Mouse (Mus musculus) liver, postnatal 0 days (tissue): ENCODE results near the gene Anxa4. TPM values are rescaled to one million over a fixed set of nuclear protein-coding genes. Genes with fewer than 3 reads are reported as not detected.
A peak's percentile ranks its signal among the peaks of the same experiment; 100 is the strongest.

Experiments
- ATAC-seq: fragments of 200-750 bp; cut with Nextera tagmentation; 2 replicates; pipeline ENCODE4 v1.8.0; 2017; ENCODE audit warnings: mild to moderate bottlenecking, moderate library complexity
- DNase-seq: peaks from one replicate; pipeline ENCODE4 v3.0.0-alpha.2; 2016
- H3K27ac ChIP-seq: fragments of 300-500 bp; sonication (generic); 2 replicates; pipeline ENCODE4 v1.5.1; 2014; ENCODE audit warnings: antibody characterized with exemption, moderate library complexity, mild to moderate bottlenecking, low read depth
- H3K27me3 ChIP-seq: fragments of 300-500 bp; sonication (generic); 2 replicates; pipeline ENCODE4 v1.6.1; 2014; ENCODE audit warnings: low read length, control low read depth, mixed read lengths; ENCODE audit not compliant: insufficient read depth
- H3K36me3 ChIP-seq: fragments of 300-500 bp; sonication (generic); replicated peaks from 2 replicates; pipeline ENCODE4 v1.6.1; 2014; ENCODE audit warnings: mild to moderate bottlenecking, control low read depth, low read length, moderate library complexity, mixed read lengths; ENCODE audit not compliant: insufficient read depth
- H3K4me1 ChIP-seq: fragments of 300-500 bp; sonication (generic); 2 replicates; pipeline ENCODE4 v1.6.1; 2014; ENCODE audit warnings: antibody characterized with exemption, mild to moderate bottlenecking, control low read depth; ENCODE audit not compliant: insufficient read depth
- H3K4me2 ChIP-seq: fragments of 300-500 bp; sonication (generic); 2 replicates; pipeline ENCODE4 v1.6.1; 2014; ENCODE audit warnings: low read depth, mild to moderate bottlenecking, low read length, moderate library complexity, mixed read lengths
- H3K4me3 ChIP-seq: fragments of 300-500 bp; sonication (generic); 2 replicates; pipeline ENCODE4 v1.5.1; 2014; ENCODE audit warnings: low read depth, low read length
- H3K9ac ChIP-seq: fragments of 300-500 bp; sonication (generic); replicated peaks from 2 replicates; pipeline ENCODE4 v1.6.1; 2014; ENCODE audit warnings: mild to moderate bottlenecking, moderate library complexity
- H3K9me3 ChIP-seq: fragments of 300-500 bp; sonication (generic); 2 replicates; pipeline ENCODE4 v1.6.1; 2016; ENCODE audit warnings: mild to moderate bottlenecking, control low read depth, low read length, mixed read lengths
- CTCF ChIP-seq: sonication (generic); IDR thresholded peaks from 2 replicates; pipeline ENCODE4 v1.5.1; 2016; ENCODE audit warnings: antibody characterized with exemption, low read depth
- EP300 ChIP-seq: IDR thresholded peaks from 2 replicates; pipeline ENCODE4 v1.6.1; 2016; ENCODE audit warnings: antibody characterized with exemption, low read depth, mild to moderate bottlenecking
- WGBS: fragments of 180-500 bp; shearing (Covaris S2); extraction: QIAGEN DNeasy Blood & Tissue Kit; methylation state at CpG from one replicate; pipeline ENCODE4 v1.1.7; 2014; ENCODE audit not compliant: insufficient replicate concordance; 5-methylcytosine and 5-hydroxymethylcytosine counted together
- polyA plus RNA-seq: library from polyadenylated mRNA; unstranded; fragments of >200 nt; fragmentation: Nextera tagmentation; extraction: Ambion mirVana; gene quantifications from 2 replicates; pipeline ENCODE4 v1.2.1, GENCODE M21; 2015

The Anxa4 gene
- polyA plus RNA-seq, 1 experiment from 2014 or later = 32.7 TPM

DNA sequence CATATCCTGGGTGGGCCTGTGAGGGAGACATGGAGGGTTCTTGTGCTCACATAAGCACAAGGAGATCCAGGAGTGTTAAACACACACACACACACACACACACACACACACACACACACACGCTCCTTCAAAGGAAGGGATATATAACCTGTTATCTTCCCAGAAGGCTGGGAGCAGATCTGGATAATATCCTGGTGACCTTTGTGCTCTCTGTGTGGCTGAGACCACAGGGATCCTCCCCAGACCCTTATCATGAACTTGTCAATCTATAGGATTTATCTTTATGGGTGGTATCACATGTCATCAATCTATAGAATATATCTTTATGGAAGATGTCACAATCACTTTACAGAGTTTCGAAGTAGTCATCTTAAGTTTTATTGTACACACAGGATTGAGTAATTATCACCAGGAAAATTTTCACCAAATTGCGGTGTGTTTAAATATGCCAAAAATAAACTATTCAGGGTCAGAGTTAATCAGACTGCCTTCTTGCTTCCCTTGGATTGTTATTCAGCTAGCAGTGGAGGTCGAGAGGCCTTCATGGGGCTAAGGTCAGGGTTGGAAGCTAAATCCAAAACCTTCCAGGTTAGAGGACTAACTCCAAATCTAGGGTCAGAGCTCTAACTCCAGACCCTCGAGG, 40.4 kb downstream of the Anxa4 start:
- H3K4me1 ChIP-seq = no peaks in the 10 kb centered on the region
- TF ChIP-seq CTCF (no peak), EP300 (no peak)
- ATAC-seq (no peak), DNase-seq (no peak)
- no peaks in the 10 kb centered on the region for H3K27me3 ChIP-seq
- H3K27ac ChIP-seq = no peak overlapping the region
- no peaks in the 10 kb centered on the region for H3K9me3 ChIP-seq
- 69% methylated on average over 5 of the region's 5 CpGs for WGBS
- H3K9ac ChIP-seq = no peak overlapping the region
- no peak overlapping the region for H3K4me2 ChIP-seq
- peaks cover 29% of the 10 kb centered on the region for H3K36me3 ChIP-seq
- no peak overlapping the region for H3K4me3 ChIP-seq

DNA sequence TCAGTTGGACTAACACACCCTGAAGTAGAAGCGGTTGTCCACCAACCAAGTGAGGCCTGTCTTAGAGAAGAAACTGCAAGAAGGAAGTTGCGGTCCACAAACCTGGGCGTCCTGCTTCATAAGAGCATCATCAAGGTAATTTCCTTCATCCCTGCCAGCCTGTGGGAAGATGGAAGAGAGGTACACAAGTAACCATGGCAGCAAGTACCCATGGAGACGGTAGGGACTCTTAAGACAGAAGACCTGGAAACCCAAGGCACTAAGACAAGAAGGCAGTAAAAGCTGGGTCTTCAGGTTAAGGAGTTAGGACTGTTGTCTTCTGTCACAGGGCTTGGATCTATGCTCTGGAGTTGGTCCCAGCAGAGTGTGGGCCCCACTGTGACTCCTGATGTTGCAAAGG, 42.4 kb downstream of the Anxa4 start:
- Histone ChIP-seq H3K4me3 (no peak overlapping the region), H3K27me3 (no peaks in the 10 kb centered on the region), H3K4me2 (no peak overlapping the region), H3K27ac (no peak overlapping the region), H3K4me1 (no peaks in the 10 kb centered on the region), H3K9ac (no peak overlapping the region), H3K36me3 (peaks cover 23% of the 10 kb centered on the region), H3K9me3 (no peaks in the 10 kb centered on the region)
- ATAC-seq = no peak
- no peak for DNase-seq
- 89% methylated on average over 4 of the region's 4 CpGs for WGBS
- TF ChIP-seq EP300 (no peak), CTCF (no peak)

DNA sequence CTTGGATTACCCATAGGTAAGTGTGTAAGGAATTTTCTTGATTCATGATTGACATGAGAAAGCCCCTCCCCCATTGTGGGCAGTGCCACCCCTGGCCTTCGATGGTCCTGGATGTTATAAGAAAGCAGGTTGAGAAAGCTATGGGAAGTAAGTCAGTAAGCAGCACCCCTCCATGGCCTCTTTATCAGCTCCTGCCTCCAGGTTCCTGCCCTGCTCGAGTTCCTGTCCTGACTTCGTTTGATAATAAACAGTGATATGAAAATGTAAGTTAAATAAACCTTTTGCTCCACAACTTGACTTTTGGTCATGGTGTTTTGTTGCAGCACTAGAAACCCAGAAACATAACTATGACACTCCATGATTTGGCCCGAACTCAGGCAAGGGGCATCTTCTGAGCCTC, 43.6 kb downstream of the Anxa4 start:
- no peak overlapping the region for H3K9ac ChIP-seq
- no peak overlapping the region for H3K27ac ChIP-seq
- DNase-seq = no peak
- ATAC-seq = no peak
- no peak overlapping the region for H3K4me2 ChIP-seq
- no peaks in the 10 kb centered on the region for H3K9me3 ChIP-seq
- 43% methylated on average over 4 of the region's 4 CpGs for WGBS
- peaks cover 21% of the 10 kb centered on the region for H3K36me3 ChIP-seq
- H3K27me3 ChIP-seq = no peaks in the 10 kb centered on the region
- H3K4me1 ChIP-seq = no peaks in the 10 kb centered on the region
- H3K4me3 ChIP-seq = no peak overlapping the region
- TF ChIP-seq EP300 (no peak), CTCF (no peak)

DNA sequence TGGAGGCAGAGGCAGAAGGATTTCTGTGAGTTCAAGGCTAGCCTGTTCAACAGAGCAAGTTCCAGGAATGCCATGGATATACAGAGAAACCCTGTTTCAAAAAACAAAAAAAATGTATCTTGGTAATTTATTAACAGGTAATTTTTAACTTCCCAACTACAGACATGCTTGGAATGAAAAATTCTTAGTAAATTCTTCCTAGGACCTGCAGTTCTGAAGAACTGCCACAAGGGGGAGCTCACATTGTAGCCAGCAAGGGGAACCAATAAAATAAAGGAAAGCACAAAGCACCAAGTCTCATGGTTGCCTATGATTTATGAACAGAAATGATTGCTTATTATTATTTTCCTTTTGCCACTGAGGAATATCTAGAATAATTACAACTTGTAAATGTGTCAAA, 46.2 kb downstream of the Anxa4 start:
- Histone ChIP-seq H3K36me3 (peaks cover 11% of the 10 kb centered on the region), H3K9me3 (no peaks in the 10 kb centered on the region), H3K4me3 (no peak overlapping the region), H3K9ac (no peak overlapping the region), H3K27me3 (no peaks in the 10 kb centered on the region), H3K27ac (no peak overlapping the region), H3K4me2 (no peak overlapping the region), H3K4me1 (no peaks in the 10 kb centered on the region)
- DNase-seq (peak; percentile 49), ATAC-seq (no peak)
- TF ChIP-seq CTCF (peak; percentile 90), EP300 (no peak)

DNA sequence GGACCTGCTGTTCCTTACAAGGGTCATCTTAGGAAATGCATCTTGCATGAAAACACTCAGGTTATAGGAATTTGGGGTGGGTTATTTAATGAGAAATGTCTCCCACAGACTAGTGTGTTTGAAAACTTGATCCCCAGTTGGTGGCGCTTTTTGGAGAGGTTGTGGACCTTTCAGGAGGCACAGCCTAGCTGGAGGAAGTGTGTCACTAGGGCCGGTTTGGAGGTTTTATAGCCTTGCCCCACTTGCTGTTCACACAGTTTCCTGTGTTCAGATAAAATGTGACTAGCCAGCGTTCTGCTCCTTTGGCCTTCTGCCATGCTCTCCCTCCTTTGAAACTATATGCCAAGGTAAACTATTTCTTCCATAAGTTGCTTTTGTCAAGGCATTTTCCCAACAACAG, 52.7 kb downstream of the Anxa4 start:
- Histone ChIP-seq H3K36me3 (peaks cover 20% of the 10 kb centered on the region), H3K4me2 (no peak overlapping the region), H3K9me3 (no peaks in the 10 kb centered on the region), H3K4me1 (no peaks in the 10 kb centered on the region), H3K4me3 (no peak overlapping the region), H3K27ac (no peak overlapping the region), H3K27me3 (no peaks in the 10 kb centered on the region), H3K9ac (no peak overlapping the region)
- WGBS = 37% methylated on average over 3 of the region's 3 CpGs
- DNase-seq (no peak), ATAC-seq (no peak)
- TF ChIP-seq CTCF = no peak
- no peak for TF ChIP-seq EP300

DNA sequence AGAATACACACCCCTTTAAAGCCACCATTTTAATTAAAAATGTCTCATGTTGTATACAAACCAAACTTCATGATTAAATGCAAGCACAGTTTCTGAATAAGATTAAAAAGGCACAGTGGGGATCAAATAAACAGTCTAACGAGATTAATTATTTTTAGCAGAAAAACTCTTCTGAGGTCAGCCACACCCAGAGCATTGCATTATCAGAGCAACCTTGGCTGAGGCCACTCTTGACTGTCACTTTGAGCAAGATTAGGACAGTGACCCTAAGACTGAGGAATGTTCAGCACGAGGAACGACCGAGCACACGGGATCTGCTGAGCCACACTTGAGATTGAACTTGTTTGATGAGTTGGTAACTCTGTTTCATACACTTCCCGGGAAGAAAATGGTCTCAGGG, 56.6 kb downstream of the Anxa4 start:
- Histone ChIP-seq H3K4me2 (no peak overlapping the region), H3K36me3 (peaks cover 18% of the 10 kb centered on the region), H3K9me3 (no peaks in the 10 kb centered on the region), H3K4me3 (no peak overlapping the region), H3K9ac (no peak overlapping the region), H3K27me3 (no peaks in the 10 kb centered on the region), H3K4me1 (0 out of 2 replicates have a peak, but pooled peaks cover 2% of the 10 kb centered on the region), H3K27ac (no peak overlapping the region)
- no peak for TF ChIP-seq EP300
- TF ChIP-seq CTCF = no peak
- DNase-seq = no peak
- 39% methylated on average over 6 of the region's 6 CpGs for WGBS
- no peak for ATAC-seq

DNA sequence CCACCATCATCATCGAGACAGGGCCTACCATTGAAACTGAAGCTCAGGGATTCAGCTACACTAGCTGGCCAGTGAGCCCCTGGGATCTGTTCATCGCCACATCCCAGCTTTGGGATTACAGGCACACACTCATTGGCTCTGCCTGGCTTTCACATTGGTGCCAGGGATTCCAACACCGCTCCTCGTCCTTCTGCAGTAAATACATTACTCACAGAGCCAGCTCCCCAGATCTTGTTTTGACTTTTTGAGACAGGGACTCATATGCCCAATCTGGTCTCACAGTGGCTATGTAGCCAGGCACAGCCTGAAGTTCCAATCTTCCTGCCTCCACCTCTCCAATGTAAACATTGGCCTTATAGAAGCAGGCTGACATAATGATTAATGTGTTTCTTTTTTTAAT, 57.1 kb downstream of the Anxa4 start:
- TF ChIP-seq EP300 (no peak), CTCF (no peak)
- 0 out of 2 replicates have a peak, but pooled peaks cover 2% of the 10 kb centered on the region for H3K4me1 ChIP-seq
- H3K36me3 ChIP-seq = peaks cover 12% of the 10 kb centered on the region
- H3K4me3 ChIP-seq = no peak overlapping the region
- no peak for DNase-seq
- H3K9ac ChIP-seq = no peak overlapping the region
- 76% methylated on average over 4 of the region's 4 CpGs for WGBS
- no peaks in the 10 kb centered on the region for H3K27me3 ChIP-seq
- ATAC-seq = no peak
- H3K4me2 ChIP-seq = no peak overlapping the region
- no peaks in the 10 kb centered on the region for H3K9me3 ChIP-seq
- H3K27ac ChIP-seq = no peak overlapping the region
